Mouse (Mus musculus) heart, embryonic 12.5 days (tissue): Measurements from ENCODE around the gene Slc43a1. TPM values are rescaled to one million over a fixed set of nuclear protein-coding genes. Genes with fewer than 3 reads are reported as not detected.

Experiments used
- polyA plus RNA-seq: library from polyadenylated mRNA; unstranded; fragments of >200 nt; fragmentation: Nextera tagmentation; extraction: Ambion mirVana; gene quantifications from 2 replicates; pipeline ENCODE4 v1.2.1, GENCODE M21; 2016

The Slc43a1 gene
- polyA plus RNA-seq, 1 experiment from 2014 or later, result 21.8 TPM

Other genes starting within 250 kb of the Slc43a1 start
- gene Ctnnd1, start 188.1 kb upstream of the Slc43a1 start, polyA plus RNA-seq, result 105 and 109 TPM in 2 replicates
- 0.10 TPM in 2 replicates for gene Btbd18, start 179.8 kb upstream of the Slc43a1 start, polyA plus RNA-seq
- gene Selenoh, start 168.1 kb upstream of the Slc43a1 start, polyA plus RNA-seq, result 279 and 282 TPM in 2 replicates
- gene Gm28635, start 160.8 kb upstream of the Slc43a1 start, polyA plus RNA-seq, result not detected in 2 replicates
- gene Med19, start 160.4 kb upstream of the Slc43a1 start, polyA plus RNA-seq, result 28.8 and 30.3 TPM in 2 replicates
- 154 and 158 TPM in 2 replicates for gene Tmx2, start 159.7 kb upstream of the Slc43a1 start, polyA plus RNA-seq
- gene Zdhhc5, start 123.7 kb upstream of the Slc43a1 start, polyA plus RNA-seq, result 35.4 and 38.9 TPM in 2 replicates
- gene Clp1, start 111.5 kb upstream of the Slc43a1 start, polyA plus RNA-seq, result 22.7 and 23.6 TPM in 2 replicates
- 10.0 and 11.5 TPM in 2 replicates for gene Ypel4, start 104.8 kb upstream of the Slc43a1 start, polyA plus RNA-seq
- gene Gm19426, start 95.2 kb upstream of the Slc43a1 start, polyA plus RNA-seq, result 8.5 and 9.2 TPM in 2 replicates
- gene Serping1, start 63.4 kb upstream of the Slc43a1 start, polyA plus RNA-seq, result 32.2 and 32.8 TPM in 2 replicates
- gene Ube2l6, start 40.0 kb upstream of the Slc43a1 start, polyA plus RNA-seq, result 90.0 and 95.3 TPM in 2 replicates
- gene Smtnl1, start 16.2 kb upstream of the Slc43a1 start, polyA plus RNA-seq, result 0.17 and 0.43 TPM in 2 replicates
- 62.2 and 65.6 TPM in 2 replicates for gene Timm10, start 11.9 kb upstream of the Slc43a1 start, polyA plus RNA-seq
- gene Rtn4rl2, start 47.9 kb downstream of the Slc43a1 start, polyA plus RNA-seq, result 0.67 and 1.2 TPM in 2 replicates
- 33.6 and 35.0 TPM in 2 replicates for gene Slc43a3, start 97.7 kb downstream of the Slc43a1 start, polyA plus RNA-seq
- gene Prg2, start 141.6 kb downstream of the Slc43a1 start, polyA plus RNA-seq, result 0.39 and 3.1 TPM in 2 replicates
- gene Prg3, start 149.4 kb downstream of the Slc43a1 start, polyA plus RNA-seq, result 0.49 TPM in 1 of 2 replicates, not detected in the other
- gene Ssrp1, start 198.4 kb downstream of the Slc43a1 start, polyA plus RNA-seq, result 146 and 151 TPM in 2 replicates
- gene P2rx3, start 198.6 kb downstream of the Slc43a1 start, polyA plus RNA-seq, result 0.67 and 0.87 TPM in 2 replicates
- 33.2 and 36.6 TPM in 2 replicates for gene Tnks1bp1, start 209.2 kb downstream of the Slc43a1 start, polyA plus RNA-seq